Mouse (Mus musculus) c-Kit-positive CD71-positive TER-119-positive erythroid progenitor cells, embryonic 14.5 days (primary cell): ENCODE results near the gene Slc9a8.

Experiments used
- DNase-seq: peaks from one replicate; pipeline ENCODE4 v3.0.0-alpha.2; 2013; ENCODE audit warnings: low spot score

Slc9a8 gene

DNA sequence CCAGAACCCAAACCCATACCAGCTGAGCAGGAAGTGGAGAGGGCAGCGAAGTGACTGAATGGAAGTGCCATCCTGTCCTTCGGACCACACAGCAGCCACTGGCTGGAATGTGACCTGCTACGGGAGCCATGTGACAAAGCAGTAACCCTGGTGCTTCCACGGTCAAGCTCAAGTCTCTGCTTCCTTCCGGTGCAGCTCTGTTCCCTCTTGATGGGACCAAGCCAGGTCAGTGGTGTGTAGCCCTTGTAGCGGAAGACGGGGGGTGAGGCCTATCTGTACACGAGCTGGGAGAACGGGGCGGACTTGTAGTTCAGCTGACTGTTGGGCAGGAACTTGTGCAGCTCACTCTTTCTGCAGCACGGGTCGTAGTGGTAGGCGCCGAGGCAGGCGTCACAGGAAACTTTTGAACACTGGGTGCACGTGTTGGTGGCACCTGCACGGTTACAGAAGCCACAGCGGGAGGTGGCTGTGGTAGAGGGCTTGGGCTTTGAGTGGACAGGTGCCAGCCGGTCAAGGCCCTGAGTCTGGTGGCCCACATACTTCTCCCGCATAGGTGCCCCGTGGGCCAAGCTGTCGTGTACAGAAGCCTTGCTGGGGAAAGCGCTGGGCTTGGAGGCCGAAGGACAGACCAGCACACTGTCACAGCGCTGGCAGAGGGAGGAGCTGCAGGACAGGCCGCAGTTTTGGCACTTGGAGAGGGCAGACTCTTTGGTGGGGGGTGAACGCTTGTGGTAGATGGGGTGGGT, 61.7 kb downstream of the Slc9a8 start:
- DNase-seq, result no peak

DNA sequence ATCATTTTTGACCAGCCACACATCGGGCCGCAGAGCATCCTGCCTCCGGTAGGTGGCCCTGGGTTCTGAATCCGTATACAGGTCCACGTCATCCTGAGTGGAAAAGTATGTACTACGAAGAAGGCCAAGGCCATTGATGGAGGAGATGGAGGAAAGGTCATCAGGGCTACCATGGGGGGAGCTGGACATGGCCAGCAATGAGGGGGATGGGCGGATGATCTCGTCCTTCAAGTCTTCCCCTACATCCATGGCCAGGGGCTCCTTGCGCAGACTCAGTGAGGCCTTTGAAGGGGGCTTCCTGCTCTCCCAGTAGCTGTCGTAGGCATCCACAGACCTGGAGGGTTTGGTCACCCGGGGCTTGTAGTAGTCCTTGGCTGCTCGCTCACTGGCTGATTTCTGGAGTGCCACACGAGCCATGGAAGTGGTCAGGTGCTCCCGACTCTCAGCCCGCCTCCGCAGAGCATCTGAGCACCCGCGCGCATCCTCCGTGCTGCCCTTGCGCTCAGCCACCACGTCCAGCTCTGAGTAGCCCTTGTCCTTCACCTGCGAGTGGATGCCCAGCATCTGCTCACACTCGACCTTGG, 62.4 kb downstream of the Slc9a8 start:
- no peak for DNase-seq

DNA sequence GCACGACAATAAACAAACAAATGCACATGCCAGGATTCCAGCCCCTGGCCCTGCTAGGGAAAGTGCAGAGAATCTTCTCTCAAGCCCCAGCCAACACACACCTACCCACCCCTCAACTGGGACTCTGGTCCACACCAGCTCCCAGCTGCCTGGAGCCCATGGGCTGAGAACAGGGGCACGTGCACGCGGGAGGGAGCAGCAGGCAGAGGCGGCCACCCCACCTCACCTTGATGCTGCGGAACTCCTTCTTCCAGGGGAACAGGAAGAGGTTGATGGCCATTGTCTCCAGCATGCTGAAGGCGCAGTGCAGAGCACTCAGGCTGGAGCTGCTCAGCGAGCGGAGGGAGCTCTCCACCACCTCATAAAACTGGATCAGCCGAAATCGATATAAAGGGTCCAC, 63.4 kb downstream of the Slc9a8 start:
- DNase-seq, result no peak

DNA sequence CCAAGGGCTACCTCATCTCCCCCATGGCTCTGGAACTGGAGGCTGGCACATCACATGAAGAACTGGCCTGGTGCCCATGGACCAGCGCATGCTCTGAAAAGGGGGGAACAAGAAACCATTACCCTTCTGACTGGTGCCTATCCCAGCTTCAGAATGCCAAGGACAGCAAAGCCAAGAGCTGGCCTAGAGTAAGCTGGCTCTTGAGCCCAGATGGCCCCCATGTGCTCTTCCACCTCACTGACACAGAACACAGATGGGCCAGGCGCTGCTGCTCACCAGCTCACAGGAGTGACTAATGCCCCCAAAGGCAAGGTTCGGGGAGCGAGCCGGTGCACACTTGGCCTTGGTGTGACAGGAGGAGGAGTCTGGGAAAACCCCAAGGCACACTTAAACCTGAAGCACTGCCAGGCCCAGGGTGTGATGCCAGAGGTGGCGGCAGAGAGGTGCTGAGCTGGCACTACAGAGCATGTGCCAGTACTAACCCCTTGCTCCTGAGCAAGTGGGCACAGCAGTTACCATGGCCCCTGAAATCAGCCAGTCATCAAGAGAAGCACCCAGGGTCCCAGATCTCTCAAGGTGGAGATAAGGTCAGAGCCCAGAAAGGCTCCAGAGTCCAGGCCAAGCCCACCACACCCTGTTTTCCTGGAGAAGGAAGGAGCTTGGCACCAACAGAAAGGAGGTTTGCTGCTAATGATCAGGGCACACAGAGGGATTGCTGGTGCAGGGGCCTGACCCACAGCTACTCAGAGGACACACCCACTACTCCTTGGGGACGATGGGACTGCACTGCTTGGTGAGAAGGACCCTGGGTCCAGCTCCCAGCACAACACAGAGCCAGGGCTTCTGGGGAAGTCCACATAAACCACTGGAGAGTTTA, 64.2 kb downstream of the Slc9a8 start:
- DNase-seq, result no peak

DNA sequence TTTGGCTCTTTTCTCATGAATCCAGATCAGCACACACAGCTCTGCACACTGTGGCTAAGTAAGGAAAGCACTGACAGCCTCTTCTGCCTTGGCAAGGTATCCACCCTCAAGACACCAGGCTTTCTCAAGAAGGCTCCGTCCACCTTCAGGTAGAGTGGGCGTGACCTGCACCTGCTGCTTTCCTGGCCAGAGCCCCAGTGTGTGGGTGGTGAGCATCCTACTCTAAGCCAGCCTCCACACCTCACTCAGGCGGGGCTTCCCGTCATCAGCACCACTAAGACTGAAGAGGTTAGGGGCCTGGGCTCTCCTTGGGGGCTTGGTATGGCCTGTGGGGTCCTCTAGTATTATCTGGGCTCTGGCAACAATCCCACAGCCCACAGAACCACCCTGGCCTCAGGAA, 65.1 kb downstream of the Slc9a8 start:
- DNase-seq, result no peak

DNA sequence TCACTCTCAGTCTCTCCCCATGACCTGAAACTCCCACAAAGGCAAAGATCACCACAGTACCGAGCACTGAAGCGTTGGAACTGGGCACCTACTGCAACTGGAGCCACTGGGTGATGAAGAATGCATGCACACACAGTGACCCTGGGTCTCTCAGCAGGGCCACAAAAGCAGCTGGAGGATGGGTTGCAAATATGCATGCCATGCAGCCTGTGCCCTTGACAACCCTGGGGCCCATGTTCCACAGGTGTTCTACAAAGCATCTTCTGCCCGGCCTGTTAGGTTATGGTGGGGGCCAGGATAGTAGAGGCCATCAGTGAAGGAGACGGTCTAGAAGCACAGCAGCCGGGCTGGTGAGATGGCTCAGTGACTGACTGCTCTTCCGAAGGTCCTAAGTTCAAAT, 66.0 kb downstream of the Slc9a8 start:
- DNase-seq, result no peak

DNA sequence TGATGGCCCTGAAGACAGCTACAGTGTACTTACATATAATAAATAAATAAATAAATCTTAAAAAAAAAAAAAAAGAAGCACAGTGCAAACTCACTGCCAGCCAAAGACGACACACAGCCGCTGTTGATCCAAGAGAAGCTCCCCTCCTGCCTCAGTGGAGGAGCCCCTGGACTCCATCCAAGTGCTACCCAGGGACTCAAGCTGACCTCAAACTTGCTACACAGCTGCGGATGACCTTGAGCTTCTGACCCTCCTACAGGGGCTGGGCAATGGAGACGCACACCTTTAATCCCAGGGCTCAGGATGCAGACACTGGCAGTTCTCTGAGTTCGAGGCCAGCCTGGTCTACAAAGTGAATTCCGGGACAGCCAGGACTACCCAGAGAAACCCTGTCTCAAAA, 66.5 kb downstream of the Slc9a8 start:
- DNase-seq, result no peak

DNA sequence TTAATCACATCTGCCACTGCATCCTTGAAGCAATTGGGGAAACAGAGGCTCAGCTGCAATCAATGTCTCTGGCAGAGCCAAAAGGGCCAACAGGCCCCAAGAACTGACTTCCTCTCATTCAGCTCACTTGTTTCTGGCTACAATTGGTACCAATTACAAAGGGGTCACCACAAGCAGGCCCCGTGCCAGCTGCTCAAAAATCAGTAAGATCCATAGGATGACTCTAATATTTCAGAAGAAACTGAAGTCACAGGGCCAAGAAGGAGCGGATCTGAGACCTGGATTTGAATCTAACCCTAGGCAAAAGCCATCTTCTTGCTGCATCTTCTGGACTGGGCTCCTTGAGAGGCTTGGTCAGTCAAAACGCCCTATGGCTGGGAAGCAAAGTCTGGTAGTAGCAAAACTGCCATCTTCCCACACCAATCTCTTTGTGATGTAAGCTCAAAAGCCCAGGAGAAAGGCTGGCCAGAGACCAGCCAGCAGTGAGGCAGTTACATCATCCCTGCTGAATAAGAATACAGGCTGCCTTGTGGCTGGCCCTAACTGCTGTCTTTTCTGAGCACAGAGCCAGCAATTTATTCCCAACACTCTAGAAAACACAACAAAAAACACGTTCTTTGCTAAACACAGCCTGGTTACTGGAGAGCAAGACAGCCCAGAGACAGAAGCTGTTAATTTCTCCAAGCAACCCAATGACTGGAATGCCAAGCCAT, 69.5 kb downstream of the Slc9a8 start:
- no peak for DNase-seq

DNA sequence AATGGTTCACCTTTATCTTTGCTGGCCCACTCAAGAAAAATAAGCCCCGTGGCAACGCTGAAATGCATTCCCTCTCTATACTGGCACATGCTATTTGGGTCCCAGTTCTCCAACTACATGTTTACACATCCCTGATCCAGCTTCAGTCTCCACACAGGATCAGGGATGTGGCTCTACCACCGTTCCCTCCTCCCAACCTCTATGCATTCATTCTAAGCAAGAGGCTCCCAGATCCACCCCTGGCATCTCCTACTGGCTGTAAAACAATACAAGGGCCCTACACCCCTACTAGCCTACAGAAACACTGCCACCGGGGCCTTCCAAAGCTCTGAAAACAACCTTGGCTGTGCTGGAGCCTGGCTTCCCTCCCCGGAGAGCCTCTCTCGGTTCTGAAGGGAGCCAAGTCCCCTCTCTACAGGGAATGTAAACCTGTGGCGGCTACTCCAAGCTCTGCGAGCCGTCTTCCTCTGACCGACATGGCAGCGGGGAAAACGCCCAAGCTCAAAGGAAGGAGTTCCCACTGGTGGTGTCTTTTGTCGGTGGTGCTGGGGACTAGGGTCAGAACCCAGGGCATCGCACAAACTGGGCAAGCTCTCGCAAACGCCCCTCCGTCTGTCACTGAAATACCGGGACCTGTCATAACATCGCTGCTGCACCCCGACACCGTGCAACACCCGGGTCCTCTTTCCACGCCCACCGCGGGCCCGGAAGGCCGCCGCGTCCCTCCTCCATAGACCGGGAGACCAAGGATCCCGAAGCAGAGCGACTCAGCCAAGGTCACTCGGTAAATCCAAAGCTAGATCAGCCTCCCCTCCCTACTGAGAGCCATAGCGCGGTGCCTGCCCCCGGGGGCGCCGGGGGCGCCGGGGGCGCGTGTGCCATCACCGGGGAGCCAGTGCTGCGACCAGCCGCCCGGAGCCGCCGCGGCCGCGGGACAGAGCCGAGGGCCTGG, 70.5 kb downstream of the Slc9a8 start, which contains the start of gene Rnf114:
Gene Rnf114 (plus strand): TSS at position 889 of the 952 bp plus-strand sequence.
- DNase-seq, result no peak

DNA sequence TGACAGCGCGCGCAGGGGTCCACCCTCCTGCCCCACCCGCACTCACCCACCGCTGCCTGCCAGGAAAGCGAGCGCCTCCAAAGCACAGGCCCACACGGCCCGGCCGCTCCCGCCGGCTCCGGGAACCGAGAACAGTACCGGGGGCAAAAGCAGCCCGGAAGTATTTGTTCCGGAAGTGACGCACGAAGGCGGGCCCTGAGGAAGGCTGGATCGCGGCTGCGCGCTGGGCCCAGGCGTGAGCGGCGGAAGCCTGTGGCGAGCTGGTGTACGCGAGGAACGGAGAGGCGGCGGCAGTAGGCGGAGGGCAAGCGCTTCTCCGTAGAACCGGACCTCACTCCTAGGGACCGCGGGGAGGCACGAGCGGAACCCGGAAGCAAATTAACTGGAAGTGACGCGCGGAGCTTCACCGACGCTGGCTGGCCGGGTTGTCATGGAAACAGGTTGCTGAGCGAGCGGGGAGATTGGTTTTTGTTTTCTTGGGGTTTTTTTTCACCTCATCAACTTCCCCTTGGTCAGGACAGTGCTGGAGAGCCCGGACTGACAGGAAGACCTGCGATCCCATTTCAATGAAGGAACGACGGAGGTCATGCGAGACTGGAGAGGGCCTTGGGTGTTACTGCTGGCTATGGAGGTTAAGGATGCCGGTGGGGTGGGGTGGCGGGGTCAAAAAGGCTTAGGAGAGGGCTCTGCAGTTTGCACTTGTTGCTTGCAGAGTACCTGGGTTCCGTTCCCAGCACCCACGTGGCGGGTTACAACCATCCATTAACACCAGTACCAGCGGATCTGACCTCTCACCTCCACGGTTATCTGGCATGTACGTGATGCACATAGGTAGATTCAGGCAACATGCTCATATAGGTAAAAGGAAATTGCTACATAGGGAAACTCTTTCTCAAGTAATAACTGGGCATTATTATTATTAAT, 71.5 kb downstream of the Slc9a8 start, which contains the start of gene Spata2:
Gene Spata2 (minus strand): TSS at position 175 of the 924 bp plus-strand sequence.
- DNase-seq, result peak; percentile 86

DNA sequence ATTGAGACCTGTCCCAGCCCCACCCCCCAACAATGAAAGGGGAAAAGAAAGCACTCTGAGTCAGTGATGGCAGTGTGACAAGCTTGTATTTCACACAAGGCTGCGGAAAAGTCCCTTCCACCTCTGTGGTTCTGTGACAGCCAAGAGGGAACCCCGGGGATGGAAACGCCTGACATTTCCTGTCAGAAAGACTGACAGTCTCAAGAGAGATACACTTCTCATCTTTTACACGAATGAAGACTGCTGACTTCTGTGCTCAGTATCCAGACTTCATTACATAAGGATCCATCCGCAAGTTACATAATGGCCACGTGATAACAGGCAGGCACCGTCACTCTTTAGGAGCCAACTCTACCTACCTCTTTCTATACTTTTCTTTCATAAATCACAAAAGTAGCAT, 74.9 kb downstream of the Slc9a8 start:
- DNase-seq, result no peak

DNA sequence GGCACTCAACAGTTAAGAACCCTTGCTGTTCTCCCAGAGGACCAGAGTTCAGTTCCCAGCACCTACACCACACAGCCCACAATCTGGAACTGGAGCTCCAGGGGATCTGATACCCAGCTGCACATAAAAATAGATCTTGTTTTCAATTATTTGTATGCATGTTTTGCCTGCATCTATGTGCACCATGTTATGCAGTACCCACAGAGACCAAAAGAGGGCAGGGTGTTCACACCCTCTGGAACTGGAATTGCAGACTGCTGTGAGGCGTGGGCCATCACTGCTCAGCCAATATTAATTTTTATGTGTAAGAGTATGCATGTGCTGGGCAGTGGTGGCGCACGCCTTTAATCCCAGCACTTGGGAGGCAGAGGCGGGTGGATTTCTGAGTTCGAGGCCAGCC, 75.8 kb downstream of the Slc9a8 start:
- DNase-seq, result peak; percentile 59

DNA sequence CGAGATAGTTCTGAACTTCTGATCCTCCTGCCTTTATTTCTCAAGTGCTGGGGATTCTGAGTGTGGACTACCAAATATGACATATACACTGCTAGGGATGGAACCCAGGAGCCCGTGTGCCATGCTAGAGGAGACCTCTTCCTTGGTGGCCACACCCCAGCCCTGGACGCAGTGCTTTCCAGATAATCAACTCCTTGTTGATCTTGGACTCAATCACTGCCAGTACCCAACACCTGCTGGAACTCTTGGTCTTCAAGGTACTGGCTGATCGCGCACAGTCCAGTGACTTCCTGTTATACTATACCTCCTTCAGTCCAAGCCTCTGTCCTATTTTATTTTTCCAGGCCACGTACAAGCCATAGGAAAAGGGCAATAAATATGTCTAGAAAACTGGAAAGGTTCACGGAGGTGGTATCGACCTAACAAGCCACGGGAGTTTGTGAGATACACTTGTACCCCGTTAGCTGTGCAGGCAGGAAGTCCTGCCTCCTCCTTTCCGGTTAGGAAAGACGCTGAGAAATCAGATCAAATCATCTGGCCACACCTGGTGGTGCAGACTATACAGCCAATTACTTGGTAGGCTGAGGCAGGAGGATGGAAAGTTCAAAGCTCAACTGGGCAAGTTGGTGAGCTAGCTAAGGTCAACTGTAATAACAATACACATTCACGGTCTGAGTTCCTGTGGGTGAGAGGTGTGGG, 81.2 kb downstream of the Slc9a8 start:
- peak; percentile 64 for DNase-seq

DNA sequence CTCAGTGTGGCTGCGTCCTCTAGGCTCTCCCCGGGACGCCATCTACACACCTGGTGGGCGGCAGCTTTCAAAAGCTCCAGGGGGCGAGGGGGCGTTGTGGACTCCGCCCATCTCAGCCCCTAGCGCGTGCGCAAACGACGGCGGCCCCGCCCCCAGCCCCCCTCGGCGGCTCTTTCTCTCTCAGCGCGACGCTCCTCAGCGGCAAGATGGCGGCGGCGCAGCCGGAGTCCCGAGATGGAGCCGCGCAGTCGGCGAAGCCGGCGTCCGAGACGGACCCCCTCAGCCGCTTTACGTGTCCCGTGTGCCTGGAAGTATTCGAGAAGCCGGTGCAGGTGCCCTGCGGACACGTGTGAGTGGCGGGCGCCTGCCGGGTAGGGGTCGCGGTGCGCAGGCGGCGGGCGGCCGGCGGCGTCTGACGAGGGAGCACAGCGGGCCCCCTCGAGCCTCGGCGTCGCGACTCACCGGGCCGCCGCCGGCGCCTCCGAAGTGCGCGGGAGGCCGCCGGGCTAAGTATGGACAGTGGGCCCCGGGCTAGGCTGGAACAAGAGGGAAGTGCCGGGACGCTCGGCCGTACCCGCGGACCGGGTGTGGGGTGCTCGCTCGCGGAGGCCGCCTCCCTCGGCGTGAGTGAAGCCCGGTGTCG, 81.9 kb downstream of the Slc9a8 start:
- peak; percentile 69 for DNase-seq

DNA sequence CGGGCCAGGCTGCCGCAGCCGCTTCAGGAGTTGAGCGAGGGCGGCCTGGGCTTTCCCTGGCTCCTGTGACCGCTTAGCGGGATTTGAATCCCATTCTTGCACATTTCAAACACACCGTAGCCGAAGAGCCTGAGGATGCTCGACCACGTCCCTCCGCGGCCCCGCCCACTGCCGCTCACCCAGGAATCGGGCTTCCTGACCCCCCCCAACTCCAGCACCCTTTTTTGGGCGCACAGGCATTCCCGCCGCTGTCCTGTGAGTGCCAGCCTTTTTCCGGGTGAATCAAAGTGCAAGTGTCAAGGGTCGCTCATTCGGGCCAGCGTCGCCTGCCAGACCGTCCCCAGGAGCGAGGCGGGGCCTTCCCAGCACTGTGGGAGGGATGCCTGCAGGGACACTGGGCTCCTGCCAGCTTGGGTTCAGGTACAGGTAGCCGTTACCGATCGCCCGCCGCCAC, 82.4 kb downstream of the Slc9a8 start:
- DNase-seq, result no peak

DNA sequence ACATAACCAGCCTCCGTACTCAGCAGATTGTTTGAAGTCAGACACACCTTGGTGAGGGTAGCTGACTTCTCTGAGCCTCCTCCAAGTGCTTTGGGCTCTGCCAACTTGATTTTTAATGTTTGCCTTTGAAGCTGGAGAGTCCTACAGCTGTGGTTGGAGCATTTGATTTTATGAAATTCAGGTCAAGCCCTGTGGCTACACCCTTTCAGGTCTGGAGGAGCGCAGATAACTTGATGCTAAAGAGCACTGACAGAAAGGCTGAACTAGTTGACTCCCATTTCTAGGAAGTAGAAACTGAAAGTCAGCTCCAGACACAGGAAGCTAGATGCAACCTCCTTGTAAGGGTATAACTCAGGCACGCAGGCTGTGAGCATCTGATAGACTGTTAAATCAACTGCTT, 83.6 kb downstream of the Slc9a8 start:
- peak; percentile 67 for DNase-seq

DNA sequence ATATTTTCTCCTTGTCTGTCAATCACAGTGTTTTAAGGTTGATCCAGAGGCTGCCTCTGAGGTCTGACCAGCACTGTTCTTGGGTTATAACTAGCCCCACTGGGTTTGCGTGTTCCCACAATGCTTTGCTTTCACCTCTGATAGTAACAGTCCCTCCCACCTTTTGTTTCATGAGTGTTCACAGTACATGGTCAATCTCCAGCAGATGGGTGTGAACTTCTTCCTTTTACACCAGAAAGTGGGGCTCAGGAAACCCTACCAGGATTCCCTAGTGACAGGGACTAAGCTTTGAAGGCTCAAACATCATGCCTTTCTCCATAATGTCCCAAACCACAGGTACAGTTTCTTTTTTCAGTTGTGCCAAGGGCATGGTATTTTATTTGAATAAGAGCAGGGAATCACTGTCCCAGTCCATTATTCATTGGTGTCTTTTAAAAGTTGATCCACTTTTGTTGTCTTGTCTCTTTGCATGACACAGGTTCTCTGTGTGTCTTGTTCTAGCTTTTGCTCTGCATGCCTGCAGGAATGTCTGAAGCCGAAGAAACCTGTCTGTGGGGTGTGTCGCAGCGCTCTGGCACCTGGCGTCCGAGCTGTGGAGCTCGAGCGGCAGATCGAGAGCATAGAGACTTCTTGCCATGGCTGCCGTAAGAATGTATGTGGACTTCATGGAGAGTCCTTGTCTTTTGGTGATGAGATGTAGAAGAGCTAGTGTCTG, 85.2 kb downstream of the Slc9a8 start:
- no peak for DNase-seq
